Mouse (Mus musculus): Measurements from ENCODE around the gene Zik1.

DNA sequence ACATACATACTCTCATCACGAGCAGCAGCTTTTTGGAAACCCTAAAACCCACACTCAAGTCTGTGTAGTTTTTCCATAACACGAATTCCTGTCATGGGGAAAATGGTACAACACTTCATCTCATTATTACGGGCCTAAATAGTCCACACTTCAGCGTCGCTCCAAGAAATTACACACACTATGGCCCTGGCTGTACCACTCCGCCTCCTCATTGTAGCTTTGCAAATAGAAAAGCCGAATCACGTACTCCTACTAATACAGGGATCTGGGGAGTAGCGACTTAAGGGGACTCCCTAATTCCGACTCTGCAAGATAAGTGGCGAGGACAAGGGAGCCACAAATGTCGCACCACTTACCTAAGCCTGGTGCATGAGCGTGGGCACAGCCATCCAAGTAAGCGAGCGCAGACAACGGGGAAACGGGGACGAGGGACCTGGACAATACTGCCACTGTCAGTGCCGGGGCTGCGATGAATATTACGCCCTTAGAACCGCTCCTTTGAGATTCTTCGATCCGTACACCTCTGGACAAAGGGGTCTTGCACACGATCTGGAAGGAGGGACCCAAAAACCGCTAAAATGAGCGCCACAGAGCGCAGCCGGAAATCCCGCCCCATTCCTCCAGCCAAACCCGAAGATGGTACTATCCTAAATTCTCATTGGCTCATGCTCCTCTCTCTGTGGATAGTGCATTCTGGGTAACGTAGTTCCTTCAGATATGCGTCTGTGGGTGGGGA, at the start of gene Zik1:
- TF ChIP-seq POLR2A (IDR thresholded peaks at IDR 0.05; ENCODE audit: low read depth, low read length) (no peak), CTCF (IDR thresholded peaks at IDR 0.05; ENCODE audit: extremely low read depth, insufficient read depth, insufficient read length, insufficient replicate concordance) (no peak)
